Mouse (Mus musculus) lung, embryonic 16.5 days (tissue): ENCODE data around the gene Fxyd1. TPM values are rescaled to one million over a fixed set of nuclear protein-coding genes. Genes with fewer than 3 reads are reported as not detected.

Source experiments
- ATAC-seq: fragments of 200-750 bp; cut with Nextera tagmentation; 2 replicates; pipeline ENCODE4 v1.8.0; 2017; ENCODE audit warnings: low read depth, mild to moderate bottlenecking, moderate library complexity
- H3K27ac ChIP-seq: fragments of 300-500 bp; sonication (generic); 2 replicates; pipeline ENCODE4 v1.5.1; 2014; ENCODE audit warnings: mild to moderate bottlenecking, control low read depth, low read length
- H3K27me3 ChIP-seq: fragments of 300-500 bp; sonication (generic); 2 replicates; pipeline ENCODE4 v1.6.1; 2014; ENCODE audit warnings: low read depth, low read length, mixed read lengths; ENCODE audit not compliant: control insufficient read depth, insufficient read depth
- H3K36me3 ChIP-seq: fragments of 300-500 bp; sonication (generic); 2 replicates; pipeline ENCODE4 v1.6.1; 2014; ENCODE audit warnings: low read length; ENCODE audit not compliant: control insufficient read depth, insufficient read depth
- H3K4me1 ChIP-seq: fragments of 300-500 bp; sonication (generic); replicated peaks from 2 replicates; pipeline ENCODE4 v1.6.1; 2014; ENCODE audit warnings: low read length, mixed read lengths; ENCODE audit not compliant: control insufficient read depth, insufficient read depth
- H3K4me2 ChIP-seq: fragments of 300-500 bp; sonication (generic); 2 replicates; pipeline ENCODE4 v1.6.1; 2014; ENCODE audit warnings: low read depth, low read length, control low read depth
- H3K4me3 ChIP-seq: fragments of 300-500 bp; sonication (generic); 2 replicates; pipeline ENCODE4 v1.5.1; 2014; ENCODE audit warnings: mild to moderate bottlenecking, low read length, control low read depth
- H3K9ac ChIP-seq: fragments of 300-500 bp; sonication (generic); 2 replicates; pipeline ENCODE4 v1.6.1; 2014; ENCODE audit warnings: low read length, control low read depth
- H3K9me3 ChIP-seq: fragments of 300-500 bp; sonication (generic); 2 replicates; pipeline ENCODE4 v1.6.1; 2016; ENCODE audit warnings: low read length; ENCODE audit not compliant: control insufficient read depth
- WGBS: fragments of 180-500 bp; shearing (Covaris S2); extraction: QIAGEN DNeasy Blood & Tissue Kit; methylation state at CpG from one replicate; pipeline ENCODE4 v1.1.7; 2014; 5-methylcytosine and 5-hydroxymethylcytosine counted together
- microRNA-seq: library from miRNA; unstranded; fragments of <30 nt; microRNA quantifications from one replicate; pipeline ENCODE4, GENCODE M21; 2016
- polyA plus RNA-seq: library from polyadenylated mRNA; unstranded; fragments of >200 nt; fragmentation: Nextera tagmentation; extraction: Ambion mirVana; gene quantifications from 2 replicates; pipeline ENCODE4 v1.2.1, GENCODE M21; 2015

Fxyd1 gene
- polyA plus RNA-seq, 1 experiment from 2014 or later = 105 TPM

DNA sequence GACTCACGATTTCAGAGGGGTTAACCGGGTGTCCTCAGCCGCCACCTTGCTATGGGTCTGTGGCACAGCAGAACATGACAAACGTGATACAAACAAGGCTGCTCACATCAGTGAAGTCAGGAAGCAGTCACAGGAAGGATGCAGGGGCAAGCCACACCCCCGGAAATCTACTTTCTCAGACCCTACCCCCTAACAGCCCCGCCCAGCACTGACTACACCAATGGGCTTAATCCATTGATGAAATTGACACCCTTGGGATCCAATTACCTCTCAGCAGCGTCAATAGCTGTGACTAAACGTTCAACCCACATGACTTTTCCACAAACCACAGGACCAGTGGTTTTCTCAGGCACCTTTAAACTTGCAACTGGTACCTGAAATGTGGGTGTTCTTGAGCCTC is 28.4 kb downstream of the Fxyd1 start:
- 62% methylated on average over 8 of the region's 8 CpGs for WGBS
- ATAC-seq = no peak
- Histone ChIP-seq H3K9ac (no peak overlapping the region), H3K27me3 (no peaks in the 10 kb centered on the region), H3K4me1 (0 out of 2 replicates have a peak, but pooled peaks cover 2% of the 10 kb centered on the region), H3K4me3 (no peak overlapping the region), H3K9me3 (no peaks in the 10 kb centered on the region), H3K36me3 (no peaks in the 10 kb centered on the region), H3K4me2 (no peak overlapping the region), H3K27ac (no peak overlapping the region)

DNA sequence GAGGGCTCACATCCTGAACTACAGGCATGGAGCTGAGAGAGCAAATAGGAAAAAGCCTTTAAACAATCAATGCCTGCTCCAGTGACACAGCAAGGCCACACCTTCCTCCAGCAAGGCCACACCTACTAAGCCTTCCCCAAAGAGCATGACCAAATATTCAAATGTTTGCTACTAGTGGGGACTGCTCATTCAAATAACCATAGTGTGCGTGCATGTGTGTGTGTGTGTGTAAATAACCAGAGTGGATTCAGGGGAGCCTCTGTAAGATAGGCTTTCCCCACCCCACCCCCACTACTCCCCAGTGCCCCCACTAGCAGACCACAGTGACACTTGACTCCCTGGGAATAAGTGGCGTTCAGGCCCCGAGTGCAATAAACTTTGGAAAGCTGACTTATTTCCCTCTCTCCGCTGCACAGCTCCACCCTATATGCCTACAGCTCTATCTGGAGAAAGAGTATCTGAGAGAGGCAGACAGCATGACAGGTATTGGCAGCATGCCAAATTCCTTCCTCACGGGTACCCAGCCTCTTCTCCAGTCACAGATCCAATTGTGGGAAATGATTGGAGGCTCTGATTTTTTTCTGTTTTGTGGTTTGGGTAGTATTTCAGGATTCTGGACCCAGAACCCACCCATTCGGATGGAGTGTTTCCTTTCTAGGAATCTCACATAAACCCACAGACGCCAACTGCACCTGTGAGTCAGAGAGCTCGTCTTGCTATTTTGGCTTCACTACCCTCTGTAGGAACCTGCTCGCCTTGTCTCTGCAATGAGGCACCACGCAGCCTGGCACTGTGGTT is 39.7 kb downstream of the Fxyd1 start:
- H3K4me1 ChIP-seq = peaks cover 14% of the 10 kb centered on the region
- no peak overlapping the region for H3K4me3 ChIP-seq
- H3K36me3 ChIP-seq = no peaks in the 10 kb centered on the region
- no peaks in the 10 kb centered on the region for H3K9me3 ChIP-seq
- 23% methylated on average over 10 of the region's 10 CpGs for WGBS
- 0 out of 2 replicates have a peak overlapping the region, but pooled peaks have one; percentile 32 for H3K27ac ChIP-seq
- H3K27me3 ChIP-seq = no peaks in the 10 kb centered on the region
- H3K4me2 ChIP-seq = no peak overlapping the region
- H3K9ac ChIP-seq = no peak overlapping the region
- ATAC-seq = peak; percentile 77

DNA sequence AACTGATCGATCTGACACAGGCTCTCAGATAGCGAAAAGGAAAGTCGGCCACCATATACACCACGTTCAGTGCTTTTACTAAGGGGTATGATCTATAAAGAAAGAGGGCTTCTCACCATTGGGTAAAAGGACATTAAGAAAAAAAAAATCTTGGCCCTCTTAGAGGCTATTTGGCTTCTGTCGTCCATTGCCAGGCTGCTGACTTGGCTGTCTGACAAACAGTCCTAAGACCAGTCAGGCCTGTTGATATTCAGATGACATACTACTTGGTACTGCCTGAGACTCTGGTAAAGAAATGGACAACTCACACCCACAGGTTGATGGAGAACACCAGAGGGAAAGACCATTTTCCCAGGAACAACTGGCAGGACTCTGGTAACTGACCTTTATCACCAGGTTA is 44.0 kb downstream of the Fxyd1 start:
- Histone ChIP-seq H3K27ac (no peak overlapping the region), H3K9me3 (no peaks in the 10 kb centered on the region), H3K4me1 (peaks cover 14% of the 10 kb centered on the region), H3K9ac (no peak overlapping the region), H3K4me3 (no peak overlapping the region), H3K36me3 (no peaks in the 10 kb centered on the region), H3K4me2 (no peak overlapping the region), H3K27me3 (no peaks in the 10 kb centered on the region)
- ATAC-seq = no peak
- WGBS = 63% methylated on average over 5 of the region's 5 CpGs

DNA sequence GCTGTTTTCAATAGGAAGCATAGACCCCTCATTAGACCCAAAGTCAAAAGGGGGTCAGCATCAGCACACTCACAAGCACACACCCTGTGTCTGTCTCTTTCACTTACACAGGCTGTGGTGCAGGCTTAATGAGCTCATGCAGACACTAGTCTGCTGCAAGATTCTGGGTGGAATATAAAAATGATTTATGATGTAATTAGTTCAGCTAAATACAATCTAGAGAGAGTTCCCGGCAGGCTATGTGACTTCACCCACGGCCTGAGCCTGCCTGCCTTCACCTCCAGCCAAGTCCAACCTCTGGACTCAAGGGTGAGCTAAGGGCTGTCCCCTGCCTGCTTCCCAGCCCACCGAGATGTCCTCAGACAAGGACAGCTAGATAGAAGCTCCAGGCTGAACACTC is 48.1 kb downstream of the Fxyd1 start:
- Histone ChIP-seq H3K27me3 (no peaks in the 10 kb centered on the region), H3K9me3 (no peaks in the 10 kb centered on the region), H3K36me3 (no peaks in the 10 kb centered on the region), H3K27ac (no peak overlapping the region), H3K4me3 (no peak overlapping the region), H3K4me1 (no peaks in the 10 kb centered on the region), H3K4me2 (no peak overlapping the region), H3K9ac (no peak overlapping the region)
- 44% methylated on average over 3 of the region's 3 CpGs for WGBS
- ATAC-seq = no peak

DNA sequence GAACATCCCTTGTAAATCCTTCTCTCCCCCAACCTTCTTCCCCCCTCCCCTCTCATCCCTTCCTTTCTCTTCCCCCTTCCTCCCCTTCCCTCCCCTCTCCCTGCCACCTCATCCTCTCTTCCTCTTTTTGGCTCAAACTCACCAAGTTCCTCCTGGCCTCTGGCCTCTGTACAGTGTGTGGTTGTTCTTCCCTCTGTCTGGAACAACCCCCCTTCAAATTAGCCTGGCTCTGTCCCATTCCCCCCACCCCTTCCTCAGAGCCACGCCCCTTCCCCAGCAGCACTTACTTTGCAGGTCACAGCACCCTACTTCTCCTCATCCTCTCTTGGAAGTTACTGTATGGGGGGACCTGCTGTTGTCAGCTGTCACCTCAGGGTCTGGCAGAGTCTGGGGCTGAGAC is 48.8 kb downstream of the Fxyd1 start:
- Histone ChIP-seq H3K27me3 (no peaks in the 10 kb centered on the region), H3K9me3 (no peaks in the 10 kb centered on the region), H3K4me3 (no peak overlapping the region), H3K9ac (no peak overlapping the region), H3K27ac (no peak overlapping the region), H3K4me2 (no peak overlapping the region), H3K4me1 (no peaks in the 10 kb centered on the region), H3K36me3 (no peaks in the 10 kb centered on the region)
- WGBS = 64% methylated on average over 1 of the region's 1 CpGs
- ATAC-seq = peak; percentile 51; the same call in 1 of the 2 replicates

DNA sequence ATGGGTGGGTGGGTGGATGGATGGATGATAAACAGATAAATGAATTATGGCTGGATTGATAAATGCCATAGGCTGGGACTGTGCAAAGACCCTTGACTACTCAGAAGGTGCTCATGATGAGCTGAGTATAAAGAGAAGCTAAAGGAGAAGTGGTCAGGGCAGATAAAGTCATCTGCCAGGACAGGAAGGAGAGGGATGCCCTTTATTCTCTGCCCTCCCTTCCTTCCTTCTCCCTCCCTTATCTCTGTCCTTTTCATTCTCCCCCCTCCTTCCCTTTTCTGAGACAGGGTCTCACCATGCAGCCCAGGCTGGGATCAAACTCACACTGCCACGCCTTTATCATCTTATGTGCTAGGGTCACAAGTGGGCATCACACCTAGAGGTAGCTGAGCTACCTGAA is 49.2 kb downstream of the Fxyd1 start:
- Histone ChIP-seq H3K4me1 (no peaks in the 10 kb centered on the region), H3K9me3 (no peaks in the 10 kb centered on the region), H3K4me2 (no peak overlapping the region), H3K27ac (no peak overlapping the region), H3K27me3 (no peaks in the 10 kb centered on the region), H3K9ac (no peak overlapping the region), H3K36me3 (no peaks in the 10 kb centered on the region), H3K4me3 (no peak overlapping the region)
- 82% methylated on average over 1 of the region's 1 CpGs for WGBS
- ATAC-seq = no peak

DNA sequence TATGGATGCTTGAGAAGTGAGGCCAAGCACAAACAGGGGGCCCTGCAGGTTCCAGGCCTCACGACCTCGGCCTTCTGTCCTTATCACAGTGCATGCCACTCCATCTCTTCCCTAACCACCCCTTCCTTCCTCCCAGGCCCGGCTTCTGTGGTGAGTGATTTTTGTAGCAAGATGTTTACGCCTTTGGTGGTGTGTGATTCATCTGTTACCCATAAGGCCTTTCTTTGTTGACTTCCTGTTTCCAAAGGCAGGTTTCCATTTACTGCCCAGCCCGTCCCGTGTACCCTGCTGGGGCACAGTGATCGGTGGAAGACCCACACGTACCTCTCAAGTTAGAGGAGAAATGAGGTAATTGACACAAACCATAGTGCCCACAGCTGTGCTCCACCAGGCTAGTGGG is 54.3 kb downstream of the Fxyd1 start:
- peak; percentile 75 for ATAC-seq
- no peaks in the 10 kb centered on the region for H3K27me3 ChIP-seq
- H3K9me3 ChIP-seq = no peaks in the 10 kb centered on the region
- H3K4me3 ChIP-seq = no peak overlapping the region
- 57% methylated on average over 8 of the region's 8 CpGs for WGBS
- no peak overlapping the region for H3K9ac ChIP-seq
- H3K27ac ChIP-seq = peak overlapping the region; percentile 69
- H3K4me1 ChIP-seq = peaks cover 19% of the 10 kb centered on the region
- H3K4me2 ChIP-seq = no peak overlapping the region
- no peaks in the 10 kb centered on the region for H3K36me3 ChIP-seq

Small RNAs within 50 kb of the gene (microRNA-seq; reads per million reads assigned to microRNA genes)
- gene Mir7050 = not detected

Other genes with a start within 250 kb of the Fxyd1 start
- 0.35 and 0.67 TPM in 2 replicates for gene Ffar2, start 233.4 kb downstream of the Fxyd1 start, polyA plus RNA-seq
- gene Ffar3, start 201.0 kb downstream of the Fxyd1 start, polyA plus RNA-seq = not detected in 2 replicates
- gene Ffar1, start 195.6 kb downstream of the Fxyd1 start, polyA plus RNA-seq = not detected in 2 replicates
- gene Cd22, start 176.9 kb downstream of the Fxyd1 start, polyA plus RNA-seq = 0.15 and 0.16 TPM in 2 replicates
- gene Mag, start 142.3 kb downstream of the Fxyd1 start, polyA plus RNA-seq = 0.23 and 0.28 TPM in 2 replicates
- gene Hamp2, start 132.5 kb downstream of the Fxyd1 start, polyA plus RNA-seq = not detected in 2 replicates
- not detected in 2 replicates for gene Hamp, start 113.2 kb downstream of the Fxyd1 start, polyA plus RNA-seq
- gene Usf2, start 100.4 kb downstream of the Fxyd1 start, polyA plus RNA-seq = 20.5 and 22.3 TPM in 2 replicates
- gene Lsr, start 83.7 kb downstream of the Fxyd1 start, polyA plus RNA-seq = 85.0 and 88.3 TPM in 2 replicates
- 6.5 and 7.5 TPM in 2 replicates for gene Fam187b, start 83.4 kb downstream of the Fxyd1 start, polyA plus RNA-seq
- gene Fxyd5, start 14.7 kb downstream of the Fxyd1 start, polyA plus RNA-seq = 62.1 and 66.0 TPM in 2 replicates
- 4.9 and 5.6 TPM in 2 replicates for gene Fxyd7, start 5.7 kb downstream of the Fxyd1 start, polyA plus RNA-seq
- gene Lgi4, start 2.1 kb upstream of the Fxyd1 start, polyA plus RNA-seq = 0.14 and 0.38 TPM in 2 replicates
- 76.9 and 84.8 TPM in 2 replicates for gene Fxyd3, start 19.5 kb upstream of the Fxyd1 start, polyA plus RNA-seq
- 17.4 and 23.2 TPM in 2 replicates for gene Hpn, start 58.1 kb upstream of the Fxyd1 start, polyA plus RNA-seq
- 0.64 and 0.89 TPM in 2 replicates for gene Scn1b, start 69.8 kb upstream of the Fxyd1 start, polyA plus RNA-seq
- gene Gramd1a, start 98.7 kb upstream of the Fxyd1 start, polyA plus RNA-seq = 68.1 and 72.2 TPM in 2 replicates
- not detected in 2 replicates for gene Scgb2b2, start 233.3 kb upstream of the Fxyd1 start, polyA plus RNA-seq
- gene Scgb1b2, start 234.6 kb upstream of the Fxyd1 start, polyA plus RNA-seq = not detected in 2 replicates